Mouse (Mus musculus): ENCODE measurements around the gene AC153137.1. TPM values are rescaled to one million over a fixed set of nuclear protein-coding genes. Genes with fewer than 3 reads are reported as not detected.
"Not testable (repeated sequence)": the region's sequence is repeated elsewhere in the genome, so short reads cannot be mapped to it uniquely, and the experiment has no call there.

AC153137.1 gene
- total RNA-seq (2014; rRNA removed), result not detected in 2 replicates
- not detected in 2 replicates for polyA plus RNA-seq (2015; fragmentation: Nextera tagmentation; extraction: Ambion mirVana)

GRCm38 (mm10) chr1:30977868-30978267 lies at the start of gene AC153137.1:
Gene AC153137.1, minus strand, starts transcription at chr1:30977968.
- WGBS, result 89% methylated on average over 5 of the region's 6 CpGs
- H3K27ac ChIP-seq (ENCODE audit: low read depth, low read length); ATAC-seq; H3K4me1 ChIP-seq (ENCODE audit: insufficient read depth); H3K4me2 ChIP-seq (ENCODE audit: low read depth); H3K9ac ChIP-seq; H3K27me3 ChIP-seq (ENCODE audit: insufficient read depth, low read length); H3K4me3 ChIP-seq (ENCODE audit: low read depth, low read length); H3K9me3 ChIP-seq (ENCODE audit: low read length); H3K36me3 ChIP-seq (ENCODE audit: insufficient read depth); DNase-seq: not testable (repeated sequence)

- Histone ChIP-seq H3K36me3 (ENCODE audit: insufficient read depth) (no peaks in the 10 kb centered on the region), H3K9ac (no peak overlapping the region), H3K9me3 (ENCODE audit: low read length) (no peaks in the 10 kb centered on the region), H3K4me1 (ENCODE audit: insufficient read depth) (no peaks in the 10 kb centered on the region), H3K27me3 (ENCODE audit: insufficient read depth, low read length) (no peaks in the 10 kb centered on the region), H3K4me2 (ENCODE audit: low read depth) (no peak overlapping the region), H3K27ac (ENCODE audit: low read depth, low read length) (no peak overlapping the region), H3K4me3 (ENCODE audit: low read depth, low read length) (no peak overlapping the region)
- DNase-seq (no peak), ATAC-seq (no peak)
- TF ChIP-seq CTCF (IDR thresholded peaks at IDR 0.05; ENCODE audit: low read depth), result no peak
Observed at GRCm38 (mm10) chr1:31023173-31023572, 45.4 kb upstream of the AC153137.1 start.

GRCm38 (mm10) chr1:31019283-31019682 lies 41.5 kb upstream of the AC153137.1 start:
- Histone ChIP-seq H3K4me2 (ENCODE audit: low read depth) (no peak overlapping the region), H3K27ac (ENCODE audit: low read depth, low read length) (no peak overlapping the region), H3K36me3 (ENCODE audit: insufficient read depth) (no peaks in the 10 kb centered on the region), H3K9me3 (ENCODE audit: low read length) (no peaks in the 10 kb centered on the region), H3K4me3 (ENCODE audit: low read depth, low read length) (no peak overlapping the region), H3K4me1 (ENCODE audit: insufficient read depth) (no peaks in the 10 kb centered on the region), H3K9ac (no peak overlapping the region), H3K27me3 (ENCODE audit: insufficient read depth, low read length) (no peaks in the 10 kb centered on the region)
- ATAC-seq (no peak), DNase-seq (no peak)
- TF ChIP-seq CTCF (IDR thresholded peaks at IDR 0.05; ENCODE audit: low read depth), result no peak
- 81% methylated on average over 6 of the region's 6 CpGs for WGBS

GRCm38 (mm10) chr1:31017377-31017776 lies 39.6 kb upstream of the AC153137.1 start:
- Histone ChIP-seq H3K36me3 (ENCODE audit: insufficient read depth) (no peaks in the 10 kb centered on the region), H3K4me2 (ENCODE audit: low read depth) (no peak overlapping the region), H3K4me1 (ENCODE audit: insufficient read depth) (no peaks in the 10 kb centered on the region), H3K9ac (no peak overlapping the region), H3K27ac (ENCODE audit: low read depth, low read length) (no peak overlapping the region), H3K9me3 (ENCODE audit: low read length) (no peaks in the 10 kb centered on the region), H3K4me3 (ENCODE audit: low read depth, low read length) (no peak overlapping the region), H3K27me3 (ENCODE audit: insufficient read depth, low read length) (no peaks in the 10 kb centered on the region)
- WGBS, result 79% methylated on average over 5 of the region's 5 CpGs
- no peak for TF ChIP-seq CTCF (IDR thresholded peaks at IDR 0.05; ENCODE audit: low read depth)
- ATAC-seq, result no peak
- DNase-seq, result no peak

- Histone ChIP-seq H3K9ac (no peak overlapping the region), H3K4me2 (ENCODE audit: low read depth) (no peak overlapping the region), H3K9me3 (ENCODE audit: low read length) (no peaks in the 10 kb centered on the region), H3K27me3 (ENCODE audit: insufficient read depth, low read length) (no peaks in the 10 kb centered on the region), H3K4me1 (ENCODE audit: insufficient read depth) (no peaks in the 10 kb centered on the region), H3K36me3 (ENCODE audit: insufficient read depth) (no peaks in the 10 kb centered on the region), H3K27ac (ENCODE audit: low read depth, low read length) (no peak overlapping the region), H3K4me3 (ENCODE audit: low read depth, low read length) (no peak overlapping the region)
- DNase-seq (no peak), ATAC-seq (no peak)
- TF ChIP-seq CTCF (IDR thresholded peaks at IDR 0.05; ENCODE audit: low read depth), result no peak
- WGBS, result 90% methylated on average over 6 of the region's 6 CpGs
Observed at GRCm38 (mm10) chr1:31016068-31016467, 38.3 kb upstream of the AC153137.1 start.

GRCm38 (mm10) chr1:31015261-31015660 lies 37.5 kb upstream of the AC153137.1 start:
- Histone ChIP-seq H3K36me3 (ENCODE audit: insufficient read depth) (no peaks in the 10 kb centered on the region), H3K27me3 (ENCODE audit: insufficient read depth, low read length) (no peaks in the 10 kb centered on the region), H3K4me2 (ENCODE audit: low read depth) (no peak overlapping the region), H3K27ac (ENCODE audit: low read depth, low read length) (no peak overlapping the region), H3K4me1 (ENCODE audit: insufficient read depth) (no peaks in the 10 kb centered on the region), H3K4me3 (ENCODE audit: low read depth, low read length) (no peak overlapping the region), H3K9me3 (ENCODE audit: low read length) (no peaks in the 10 kb centered on the region), H3K9ac (no peak overlapping the region)
- 73% methylated on average over 2 of the region's 2 CpGs for WGBS
- no peak for TF ChIP-seq CTCF (IDR thresholded peaks at IDR 0.05; ENCODE audit: low read depth)
- ATAC-seq (no peak), DNase-seq (no peak)

- not testable (repeated sequence) for H3K4me2 ChIP-seq (ENCODE audit: low read depth); H3K27me3 ChIP-seq (ENCODE audit: insufficient read depth, low read length); DNase-seq; H3K4me3 ChIP-seq (ENCODE audit: low read depth, low read length); H3K36me3 ChIP-seq (ENCODE audit: insufficient read depth); H3K4me1 ChIP-seq (ENCODE audit: insufficient read depth); H3K9me3 ChIP-seq (ENCODE audit: low read length); H3K9ac ChIP-seq; ATAC-seq; H3K27ac ChIP-seq (ENCODE audit: low read depth, low read length)
- WGBS, result 92% methylated on average over 7 of the region's 7 CpGs
Observed at GRCm38 (mm10) chr1:30977239-30977638, 529 bp downstream of the AC153137.1 start.

GRCm38 (mm10) chr1:30951795-30952194 lies 26.0 kb downstream of the AC153137.1 start:
- Histone ChIP-seq H3K9me3 (ENCODE audit: low read length) (no peaks in the 10 kb centered on the region), H3K4me1 (ENCODE audit: insufficient read depth) (peaks cover 8% of the 10 kb centered on the region; the same call in 1 of the 2 replicates), H3K9ac (no peak overlapping the region), H3K27ac (ENCODE audit: low read depth, low read length) (no peak overlapping the region), H3K4me2 (ENCODE audit: low read depth) (no peak overlapping the region), H3K4me3 (ENCODE audit: low read depth, low read length) (no peak overlapping the region), H3K27me3 (ENCODE audit: insufficient read depth, low read length) (no peaks in the 10 kb centered on the region), H3K36me3 (ENCODE audit: insufficient read depth) (no peaks in the 10 kb centered on the region)
- WGBS, result 80% methylated on average over 2 of the region's 2 CpGs
- DNase-seq (no peak), ATAC-seq (no peak)
- no peak for TF ChIP-seq CTCF (IDR thresholded peaks at IDR 0.05; ENCODE audit: low read depth)
